Mouse (Mus musculus) hindbrain, embryonic 16.5 days (tissue): ENCODE measurements around the gene Iqcf1. TPM values are rescaled to one million over a fixed set of nuclear protein-coding genes. Genes with fewer than 3 reads are reported as not detected.

Source experiments
- ATAC-seq: fragments of 200-750 bp; cut with Nextera tagmentation; 2 replicates; pipeline ENCODE4 v1.8.0; 2017; ENCODE audit warnings: moderate TSS enrichment, moderate library complexity
- H3K27ac ChIP-seq: fragments of 300-500 bp; sonication (generic); 2 replicates; pipeline ENCODE4 v1.5.1; 2014; ENCODE audit warnings: low read depth, mild to moderate bottlenecking, control low read depth, low read length, moderate library complexity
- H3K27me3 ChIP-seq: fragments of 300-500 bp; sonication (generic); replicated peaks from 2 replicates; pipeline ENCODE4 v1.6.1; 2014; ENCODE audit warnings: low read length; ENCODE audit not compliant: control insufficient read depth, insufficient read depth
- H3K36me3 ChIP-seq: fragments of 300-500 bp; sonication (generic); 2 replicates; pipeline ENCODE4 v1.6.1; 2014; ENCODE audit warnings: mild to moderate bottlenecking, low read length, moderate library complexity, mixed read lengths; ENCODE audit not compliant: control insufficient read depth, insufficient read depth
- H3K4me1 ChIP-seq: fragments of 300-500 bp; sonication (generic); 2 replicates; pipeline ENCODE4 v1.6.1; 2014; ENCODE audit warnings: low read depth, low read length; ENCODE audit not compliant: control insufficient read depth, insufficient read depth
- H3K4me2 ChIP-seq: fragments of 300-500 bp; sonication (generic); 2 replicates; pipeline ENCODE4 v1.6.1; 2014; ENCODE audit warnings: mild to moderate bottlenecking, low read length, control low read depth, moderate library complexity
- H3K4me3 ChIP-seq: fragments of 300-500 bp; sonication (generic); 2 replicates; pipeline ENCODE4 v1.5.1; 2014; ENCODE audit warnings: mild to moderate bottlenecking, low read length, control low read depth, moderate library complexity
- H3K9ac ChIP-seq: fragments of 300-500 bp; sonication (generic); 2 replicates; pipeline ENCODE4 v1.6.1; 2014; ENCODE audit warnings: low read depth, mild to moderate bottlenecking, control low read depth, low read length, moderate library complexity
- H3K9me3 ChIP-seq: fragments of 300-500 bp; sonication (generic); 2 replicates; pipeline ENCODE4 v1.6.1; 2014; ENCODE audit warnings: mild to moderate bottlenecking, low read length, moderate library complexity; ENCODE audit not compliant: control insufficient read depth
- WGBS: fragments of 180-500 bp; shearing (Covaris S2); extraction: QIAGEN DNeasy Blood & Tissue Kit; methylation state at CpG from one replicate; pipeline ENCODE4 v1.1.7; 2014; 5-methylcytosine and 5-hydroxymethylcytosine counted together
- polyA plus RNA-seq: library from polyadenylated mRNA; unstranded; fragments of >200 nt; fragmentation: Nextera tagmentation; extraction: Ambion mirVana; gene quantifications from 2 replicates; pipeline ENCODE4 v1.2.1, GENCODE M21; 2015

Gene Iqcf1
- polyA plus RNA-seq, 1 experiment from 2014 or later: not detected

DNA sequence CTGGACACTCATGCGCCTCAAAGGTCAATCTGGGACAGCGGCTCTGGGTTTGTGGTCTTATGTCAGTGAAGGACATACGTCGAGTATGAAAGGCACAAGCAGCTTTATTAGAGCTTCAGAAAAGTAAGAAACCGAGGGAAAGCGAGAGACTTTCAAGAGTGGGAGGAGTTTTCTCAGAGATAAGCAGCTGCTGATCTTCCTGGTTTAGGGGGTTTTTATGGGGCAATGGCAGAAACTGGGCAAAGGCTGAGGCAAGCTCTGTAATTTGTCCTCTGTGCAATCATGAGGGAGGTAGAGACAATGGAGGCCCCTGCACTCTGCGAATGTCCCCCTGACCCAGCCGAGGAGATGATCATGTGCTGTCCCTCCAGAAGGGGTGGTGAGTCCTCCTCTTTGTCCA lies 20.1 kb downstream of the Iqcf1 start:
- Histone ChIP-seq H3K27me3 (no peaks in the 10 kb centered on the region), H3K9me3 (no peaks in the 10 kb centered on the region), H3K4me1 (no peaks in the 10 kb centered on the region), H3K27ac (no peak overlapping the region), H3K4me2 (no peak overlapping the region), H3K4me3 (no peak overlapping the region), H3K36me3 (no peaks in the 10 kb centered on the region), H3K9ac (no peak overlapping the region)
- no peak for ATAC-seq
- WGBS: 84% methylated on average over 8 of the region's 8 CpGs

DNA sequence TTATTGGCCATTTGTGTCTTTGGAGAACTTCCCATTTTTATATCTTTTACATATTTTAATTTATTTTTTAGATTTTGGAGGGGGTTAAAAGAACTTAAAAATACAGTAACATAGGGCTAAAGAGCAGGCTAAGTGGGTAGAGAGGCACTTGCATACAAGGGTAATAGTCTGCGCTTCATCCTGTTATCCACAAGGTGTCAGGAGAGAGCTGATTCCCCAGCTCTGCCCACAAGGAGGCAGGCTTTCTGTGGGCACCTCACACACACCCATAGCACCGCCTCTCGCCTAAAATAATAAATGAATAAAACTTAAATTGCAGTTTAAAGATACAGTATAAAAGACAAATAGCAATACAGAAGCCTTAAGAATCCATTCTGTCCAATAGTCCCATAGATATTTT lies 32.1 kb downstream of the Iqcf1 start:
- Histone ChIP-seq H3K36me3 (no peaks in the 10 kb centered on the region), H3K4me2 (no peak overlapping the region), H3K9me3 (no peaks in the 10 kb centered on the region), H3K4me1 (no peaks in the 10 kb centered on the region), H3K27me3 (no peaks in the 10 kb centered on the region), H3K4me3 (no peak overlapping the region), H3K27ac (no peak overlapping the region), H3K9ac (no peak overlapping the region)
- WGBS: 39% methylated on average over 3 of the region's 3 CpGs
- no peak for ATAC-seq

DNA sequence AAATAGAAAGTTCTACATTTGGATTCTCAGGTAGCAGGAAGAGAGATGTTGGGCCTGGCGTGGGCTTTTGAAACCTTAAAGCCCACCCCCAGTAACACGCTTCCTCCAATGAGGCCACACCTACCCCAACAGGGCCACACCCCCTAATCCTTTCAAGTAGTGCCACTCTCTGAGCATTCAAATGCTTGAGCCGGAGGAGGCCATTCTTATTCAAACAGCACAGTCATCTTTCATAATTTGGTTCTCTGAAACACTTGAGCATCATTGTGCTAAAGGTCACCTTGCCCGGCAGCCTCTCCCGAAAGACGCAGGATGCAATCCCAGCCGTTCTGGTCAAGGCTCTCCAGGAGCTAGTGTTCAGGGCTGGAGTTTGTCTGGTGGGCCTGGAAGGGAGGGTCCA lies 34.5 kb downstream of the Iqcf1 start:
- WGBS: 89% methylated on average over 7 of the region's 7 CpGs
- H3K4me3 ChIP-seq: no peak overlapping the region
- H3K27ac ChIP-seq: no peak overlapping the region
- no peak overlapping the region for H3K9ac ChIP-seq
- no peaks in the 10 kb centered on the region for H3K9me3 ChIP-seq
- H3K36me3 ChIP-seq: no peaks in the 10 kb centered on the region
- no peak overlapping the region for H3K4me2 ChIP-seq
- ATAC-seq: no peak
- H3K4me1 ChIP-seq: no peaks in the 10 kb centered on the region
- no peaks in the 10 kb centered on the region for H3K27me3 ChIP-seq

DNA sequence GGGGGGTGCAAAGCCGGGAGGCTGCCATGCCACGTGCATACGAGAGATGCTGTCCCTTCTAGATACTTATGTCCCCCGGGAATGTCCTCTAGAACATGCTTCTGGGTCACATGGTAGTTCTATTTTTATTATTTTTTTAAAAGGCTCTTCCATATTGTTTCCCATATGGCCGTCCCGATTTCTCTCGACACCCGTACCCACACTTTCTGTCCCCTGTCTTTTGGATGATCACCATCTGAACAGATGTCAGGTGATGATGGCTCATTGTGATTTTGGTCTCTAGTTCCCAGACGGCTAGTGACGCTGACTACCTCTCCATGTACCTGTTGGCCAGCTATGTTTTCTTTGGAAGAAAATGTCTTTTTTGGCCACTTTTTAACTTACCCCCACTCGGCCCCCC lies 35.2 kb downstream of the Iqcf1 start:
- no peak overlapping the region for H3K27ac ChIP-seq
- no peaks in the 10 kb centered on the region for H3K9me3 ChIP-seq
- H3K27me3 ChIP-seq: no peaks in the 10 kb centered on the region
- WGBS: 89% methylated on average over 11 of the region's 11 CpGs
- H3K4me3 ChIP-seq: no peak overlapping the region
- H3K9ac ChIP-seq: no peak overlapping the region
- ATAC-seq: no peak
- H3K4me1 ChIP-seq: no peaks in the 10 kb centered on the region
- no peaks in the 10 kb centered on the region for H3K36me3 ChIP-seq
- no peak overlapping the region for H3K4me2 ChIP-seq

Other genes starting within 250 kb of the Iqcf1 start
- gene Poc1a, start 218.9 kb upstream of the Iqcf1 start, polyA plus RNA-seq: 8.9 and 9.7 TPM in 2 replicates
- gene Dusp7, start 131.3 kb upstream of the Iqcf1 start, polyA plus RNA-seq: 12.5 and 13.1 TPM in 2 replicates
- gene Rpl29, start 70.5 kb upstream of the Iqcf1 start, polyA plus RNA-seq: 603 and 620 TPM in 2 replicates
- gene Acy1, start 61.6 kb upstream of the Iqcf1 start, polyA plus RNA-seq: 26.2 and 26.6 TPM in 2 replicates
- 12.1 and 13.2 TPM in 2 replicates for gene Abhd14b, start 52.5 kb upstream of the Iqcf1 start, polyA plus RNA-seq
- gene Abhd14a, start 52.3 kb upstream of the Iqcf1 start, polyA plus RNA-seq: 83.8 and 87.8 TPM in 2 replicates
- gene Pcbp4, start 46.7 kb upstream of the Iqcf1 start, polyA plus RNA-seq: 228 and 235 TPM in 2 replicates
- 1.3 and 1.4 TPM in 2 replicates for gene Gpr62, start 34.0 kb upstream of the Iqcf1 start, polyA plus RNA-seq
- 43.1 and 43.9 TPM in 2 replicates for gene Rrp9, start 24.0 kb upstream of the Iqcf1 start, polyA plus RNA-seq
- 1.3 TPM in 2 replicates for gene Parp3, start 23.0 kb upstream of the Iqcf1 start, polyA plus RNA-seq
- not detected in 2 replicates for gene Iqcf5, start 14.6 kb downstream of the Iqcf1 start, polyA plus RNA-seq
- gene Iqcf3, start 61.7 kb downstream of the Iqcf1 start, polyA plus RNA-seq: not detected in 2 replicates
- gene Iqcf4, start 71.0 kb downstream of the Iqcf1 start, polyA plus RNA-seq: not detected in 2 replicates
- not detected in 2 replicates for gene Iqcf6, start 126.6 kb downstream of the Iqcf1 start, polyA plus RNA-seq
- 11.3 and 12.3 TPM in 2 replicates for gene Grm2, start 156.1 kb downstream of the Iqcf1 start, polyA plus RNA-seq
- 86.1 and 91.0 TPM in 2 replicates for gene Tex264, start 186.0 kb downstream of the Iqcf1 start, polyA plus RNA-seq